Mouse (Mus musculus) megakaryocyte-erythroid progenitor cell, adult 5-6 weeks (primary cell): ENCODE measurements around the gene Olfr273. TPM values are rescaled to one million over a fixed set of nuclear protein-coding genes. Genes with fewer than 3 reads are reported as not detected.
"Not testable (repeated sequence)": the region's sequence is repeated elsewhere in the genome, so short reads cannot be mapped to it uniquely, and the experiment has no call there.

Experiments used
- ATAC-seq: replicated peaks from 2 replicates; pipeline ENCODE4 v1.8.0; 2016; ENCODE audit warnings: mild to moderate bottlenecking, inconsistent platforms; ENCODE audit not compliant: severe bottlenecking, poor library complexity, low FRiP score, low TSS enrichment
- total RNA-seq, 2 experiments: library from RNA; stranded (forward) in 1 of 2; stranded (reverse) in 1 of 2; fragments of 200-1000, 215-1000 nt in 1 of 2; fragments of >200 nt in 1 of 2; fragmentation: Nextera tagmentation in 1 of 2; gene quantifications; 2 replicates each; pipeline ENCODE4 v1.2.3; 2014 to 2017

The Olfr273 gene
- total RNA-seq (2014; fragmentation: Nextera tagmentation) (not detected in 2 replicates), total RNA-seq (2017) (not detected in 2 replicates)

DNA sequence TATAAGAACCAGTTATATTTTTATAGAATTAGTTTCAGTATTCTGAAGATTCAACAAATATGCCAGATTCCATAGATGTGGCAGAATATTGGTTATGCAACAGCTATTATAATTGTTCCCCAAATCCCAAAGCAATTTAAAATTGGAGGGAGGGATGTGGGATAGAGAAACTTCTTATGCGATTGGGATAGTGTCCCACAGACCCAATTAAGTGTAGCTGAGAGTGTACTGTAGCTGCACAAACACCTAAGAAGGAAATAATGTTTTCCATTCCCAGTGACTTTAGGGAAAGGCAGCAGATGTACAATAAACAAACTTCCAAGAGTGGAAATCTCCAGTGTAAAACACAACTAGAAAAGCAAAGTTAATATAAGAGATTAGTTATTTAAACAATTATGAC is at the start of gene Olfr273:
Olfr273 (minus strand) TSS at position 101 of the 400 bp plus-strand sequence.
- no peak for ATAC-seq

DNA sequence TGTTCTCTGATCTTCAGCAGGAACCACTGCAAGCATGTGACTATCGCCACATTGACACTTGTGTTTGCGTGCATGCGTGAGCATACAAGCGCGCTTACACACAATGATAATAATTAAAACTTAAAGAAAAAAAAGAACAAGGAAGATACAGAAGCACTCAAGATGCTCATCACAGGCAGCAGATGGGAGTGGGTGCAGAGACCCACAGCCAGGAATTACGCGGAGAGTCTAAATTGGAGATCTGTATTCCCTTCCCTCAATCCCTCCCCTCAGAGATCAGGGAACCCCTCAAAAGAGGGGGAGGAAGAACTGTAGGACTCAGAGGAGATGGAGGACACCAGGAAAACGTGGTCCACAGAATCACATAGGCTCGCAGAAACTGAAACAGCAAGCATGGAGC is 5.1 kb upstream of the Olfr273 start:
- no peak for ATAC-seq

DNA sequence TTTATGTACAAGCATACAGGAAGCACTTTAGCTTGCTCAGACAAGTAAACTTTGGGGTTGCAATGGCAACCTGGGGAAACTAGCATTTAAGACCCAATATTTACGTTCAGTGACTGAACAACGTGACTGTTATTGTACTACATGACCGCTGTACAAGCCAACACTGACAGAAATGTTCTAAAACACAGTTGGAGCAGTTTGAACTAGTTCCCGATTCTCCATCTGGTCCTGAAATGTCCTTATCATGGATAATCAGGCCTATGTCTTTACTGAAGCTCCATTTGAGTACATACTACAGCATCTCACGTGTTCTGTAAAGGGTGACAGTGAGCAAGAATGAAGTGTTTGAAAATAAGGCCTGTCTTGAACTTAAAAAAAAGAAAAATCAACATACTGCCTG is 9.4 kb downstream of the Olfr273 start:
- ATAC-seq, result no peak

DNA sequence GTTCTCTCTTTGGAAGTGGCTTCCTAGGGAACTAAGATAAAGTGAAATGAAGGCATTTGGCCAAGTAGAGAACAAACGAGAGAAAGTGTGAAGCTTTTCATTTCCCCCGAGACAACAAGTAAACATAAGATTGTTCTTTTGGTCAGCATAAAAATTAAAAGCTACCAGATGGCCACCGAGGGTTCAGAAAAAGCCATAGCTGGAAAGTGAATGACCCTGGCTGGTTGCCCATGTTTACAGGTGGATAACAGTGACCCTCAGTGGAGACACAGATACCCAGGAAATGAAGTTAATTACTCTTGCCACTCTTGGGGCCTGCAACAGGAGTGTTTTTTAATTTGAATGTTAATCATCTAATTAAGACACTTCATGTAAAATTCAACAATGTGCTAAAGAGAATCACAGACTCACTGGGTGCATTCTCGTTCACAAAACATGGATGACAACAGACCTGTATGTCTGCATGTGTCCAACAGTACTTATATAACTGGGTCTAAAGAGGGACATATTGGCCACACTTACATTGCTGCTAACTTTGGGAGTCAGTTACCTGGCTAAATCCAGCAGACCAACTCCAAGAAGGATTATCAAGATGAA is 9.9 kb downstream of the Olfr273 start:
- no peak for ATAC-seq

DNA sequence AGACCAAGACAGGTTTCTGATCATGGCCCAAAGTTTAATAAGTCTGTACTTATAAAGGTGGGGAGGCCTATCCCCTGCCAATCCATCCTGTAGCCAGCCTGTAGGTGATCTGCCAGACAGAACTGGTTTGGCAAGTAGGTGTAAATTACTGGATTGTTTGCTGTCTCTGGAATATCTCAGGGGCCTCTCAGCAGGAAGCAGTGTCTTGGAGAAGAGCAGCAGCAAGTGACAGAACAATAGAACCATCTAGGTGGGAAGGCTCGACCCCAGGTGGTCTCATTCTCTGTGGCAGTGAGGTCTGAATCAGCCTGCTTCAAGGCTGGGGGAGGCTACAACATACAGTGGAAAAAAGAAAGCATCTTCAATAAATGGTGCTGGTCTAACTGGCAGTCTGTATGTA is 13.6 kb downstream of the Olfr273 start:
- ATAC-seq, result not testable (repeated sequence)

GRCm38 (mm10) chr4:52821375-52821774 is 37.7 kb downstream of the Olfr273 start:
- no peak for ATAC-seq

DNA sequence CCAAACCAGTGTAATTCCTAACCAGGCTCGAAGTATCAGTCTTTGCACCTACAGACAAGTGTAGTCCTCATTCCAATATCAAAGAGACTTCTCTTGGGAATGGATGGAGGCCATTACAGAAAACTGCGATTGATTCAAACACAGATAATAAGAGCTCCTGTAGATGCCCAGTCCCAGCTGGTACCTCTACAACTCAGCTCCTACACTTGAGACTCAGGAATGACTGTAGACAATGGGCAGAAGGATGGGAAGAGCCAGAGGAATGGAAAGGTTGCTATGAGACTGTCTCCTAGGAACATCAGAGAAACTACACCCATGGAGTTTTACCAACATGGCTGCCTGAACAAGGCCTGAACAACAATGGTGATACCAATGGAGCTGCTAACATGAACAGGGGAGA is 44.7 kb downstream of the Olfr273 start, which contains the start of gene Olfr275:
Olfr275 (plus strand) TSS at position 301 of the 400 bp plus-strand sequence.
- no peak for ATAC-seq

DNA sequence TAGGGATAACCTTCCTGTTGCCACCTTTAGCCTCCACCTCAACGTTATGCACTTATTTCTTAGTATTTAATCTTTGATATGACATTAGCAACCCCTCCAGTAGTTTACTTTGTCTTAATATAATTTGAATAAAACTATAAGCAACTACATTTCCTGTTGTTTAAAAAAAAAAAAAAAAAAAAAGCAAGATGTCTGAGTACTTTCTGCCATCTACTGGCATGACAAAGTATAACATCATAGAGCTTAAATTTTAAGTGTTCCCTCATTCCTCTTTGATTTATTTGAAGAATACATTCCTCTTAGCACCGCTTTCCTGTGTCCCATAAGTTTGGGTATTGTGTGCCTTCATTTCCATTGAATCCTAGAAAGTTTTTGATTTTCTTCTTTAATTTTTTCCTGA is 47.2 kb downstream of the Olfr273 start:
- no peak for ATAC-seq

Other genes starting within 250 kb of the Olfr273 start
- gene Olfr275, start 44.6 kb downstream of the Olfr273 start, total RNA-seq (2014; fragmentation: Nextera tagmentation), result not detected in 2 replicates
- gene Olfr275, start 44.6 kb downstream of the Olfr273 start, total RNA-seq (2017), result not detected in 2 replicates
- not detected in 2 replicates for gene Olfr272, start 59.9 kb upstream of the Olfr273 start, total RNA-seq (2014; fragmentation: Nextera tagmentation)
- not detected in 2 replicates for gene Olfr272, start 59.9 kb upstream of the Olfr273 start, total RNA-seq (2017)
- not detected in 2 replicates for gene Olfr270, start 105.3 kb upstream of the Olfr273 start, total RNA-seq (2014; fragmentation: Nextera tagmentation)
- not detected in 2 replicates for gene Olfr270, start 105.3 kb upstream of the Olfr273 start, total RNA-seq (2017)
- gene Nipsnap3a, start 130.0 kb upstream of the Olfr273 start, total RNA-seq (2014; fragmentation: Nextera tagmentation), result not detected in 2 replicates
- not detected in 2 replicates for gene Nipsnap3a, start 130.0 kb upstream of the Olfr273 start, total RNA-seq (2017)
- gene Nipsnap3b, start 152.6 kb upstream of the Olfr273 start, total RNA-seq (2014; fragmentation: Nextera tagmentation), result 36.5 and 49.2 TPM in 2 replicates
- 26.5 and 56.3 TPM in 2 replicates for gene Nipsnap3b, start 152.6 kb upstream of the Olfr273 start, total RNA-seq (2017)